Comparison of ENCODE assay signal across 10 mouse cellular contexts in genomic region chr1:171238463-171238862, GRCm38 (mm10). TPM values are rescaled to one million over a fixed set of nuclear protein-coding genes. Genes with fewer than 3 reads are reported as not detected.
DNase-seq lines count a peak whose midpoint lies in the region; ATAC-seq and TF ChIP-seq lines count a peak whose summit lies in the region.
"Had no signal": no experiment of that assay in that cellular context is flagged by ENCODE, and none has a peak within 500 bp of the region (broad histone marks: within the 10 kb centered on the region; RNA-seq: fewer than 3 reads in every experiment).

No protein-coding gene starts in this region.

- no peaks in the 10 kb centered on the region for H3K27me3 ChIP-seq in hindbrain, embryonic 11.5 days (ENCODE audit: control insufficient read depth, insufficient read depth, low read length)
- no peaks in the 10 kb centered on the region for H3K27me3 ChIP-seq in hindbrain, embryonic 13.5 days
- no peaks in the 10 kb centered on the region for H3K27me3 ChIP-seq in liver, adult 2 months (ENCODE audit: control insufficient read depth, insufficient read depth, low read length)
- H3K27me3 ChIP-seq: megakaryocyte, embryonic 14.5 days had no signal

- no peak for TF ChIP-seq POLR2A in liver, adult 2 months (IDR thresholded peaks at IDR 0.05; ENCODE audit: extremely low read depth, insufficient read depth, low read length)

- H3K4me2 ChIP-seq in hindbrain, embryonic 11.5 days (replicated peaks; ENCODE audit: low read depth, low read length) = no peak overlapping the region
- H3K4me2 ChIP-seq in hindbrain, embryonic 13.5 days = no peak overlapping the region

- H3K79me2 ChIP-seq in liver, adult 2 months (ENCODE audit: control insufficient read depth, insufficient read depth, low read length) = no peaks in the 10 kb centered on the region; the same call in 1 of the 2 replicates

- H3K4me1 ChIP-seq in hindbrain, embryonic 11.5 days (replicated peaks; ENCODE audit: control insufficient read depth, insufficient read depth, low read length) = no peaks in the 10 kb centered on the region; the same call in 1 of the 2 replicates
- H3K4me1 ChIP-seq in hindbrain, embryonic 13.5 days (replicated peaks) = no peaks in the 10 kb centered on the region
- H3K4me1 ChIP-seq in liver, adult 2 months (ENCODE audit: control insufficient read depth, insufficient read depth, low read length) = peaks cover 8% of the 10 kb centered on the region; the same call in 1 of the 2 replicates

- peak; percentile 94 for TF ChIP-seq CTCF in liver, adult 2 months (IDR thresholded peaks at IDR 0.05; ENCODE audit: low read depth, low read length)

- no peak overlapping the region for H3K4me3 ChIP-seq in hindbrain, embryonic 11.5 days (ENCODE audit: low read depth, low read length)
- H3K4me3 ChIP-seq in hindbrain, embryonic 13.5 days = no peak overlapping the region
- H3K4me3 ChIP-seq in liver, adult 2 months (ENCODE audit: insufficient read depth, low read depth, low read length) = no peak overlapping the region
- H3K4me3 ChIP-seq: erythroblast, embryonic 14.5 days; megakaryocyte, embryonic 14.5 days had no signal

- no peak overlapping the region for H3K27ac ChIP-seq in hindbrain, embryonic 11.5 days (ENCODE audit: low read depth, low read length)
- H3K27ac ChIP-seq in hindbrain, embryonic 13.5 days = no peak overlapping the region
- no peak overlapping the region for H3K27ac ChIP-seq in liver, adult 2 months (replicated peaks; ENCODE audit: insufficient read depth, low read depth, low read length)

- DNase-seq in hindbrain, embryonic 11.5 days (ENCODE audit: low spot score) = peak; percentile 72
- DNase-seq in CD4-positive, CD25-positive, alpha-beta regulatory T cell, adult 2 months (ENCODE audit: low read depth, low spot score) = peak; percentile 76
- DNase-seq in adrenal gland, adult 18-20 months (ENCODE audit: low spot score in 2 of 2) = peak; percentile 70 to 71
- DNase-seq in gastrocnemius, postnatal 10 days = peak; percentile 47
- DNase-seq in liver, adult 2 months (ENCODE audit: extremely low read depth, low read depth, low spot score) = peak; percentile 54
- DNase-seq in cerebellum, adult 11-12 months = no peak

- WGBS in hindbrain, embryonic 11.5 days = 75% methylated on average over 14 of the region's 14 CpGs
- WGBS in hindbrain, embryonic 13.5 days = 77% methylated on average over 14 of the region's 14 CpGs
- 56% methylated on average over 14 of the region's 14 CpGs for WGBS in liver, adult 2 months

- peaks cover 11% of the 10 kb centered on the region for H3K36me3 ChIP-seq in hindbrain, embryonic 11.5 days (ENCODE audit: control insufficient read depth, insufficient read depth, low read length)
- H3K36me3 ChIP-seq in hindbrain, embryonic 13.5 days = peaks cover 98% of the 10 kb centered on the region
- H3K36me3 ChIP-seq in liver, adult 2 months (ENCODE audit: control insufficient read depth, insufficient read depth, low read length) = peaks cover 50% of the 10 kb centered on the region

- no peaks in the 10 kb centered on the region for H3K9me3 ChIP-seq in hindbrain, embryonic 11.5 days (ENCODE audit: control insufficient read depth, low read length)
- H3K9me3 ChIP-seq in hindbrain, embryonic 13.5 days = no peaks in the 10 kb centered on the region
- H3K9me3 ChIP-seq: megakaryocyte, embryonic 14.5 days had no signal

- ATAC-seq in hindbrain, embryonic 11.5 days (ENCODE audit: low FRiP score) = 0 out of 2 replicates have a peak, but pooled peaks have one; percentile 40
- no peak for ATAC-seq in hindbrain, embryonic 13.5 days (ENCODE audit: low FRiP score)
- peak; percentile 57; the same call in 1 of the 2 replicates for ATAC-seq in neutrophil, adult 5-6 weeks (ENCODE audit: extremely low read depth, insufficient number of reproducible peaks, low FRiP score, poor library complexity, severe bottlenecking)

- H3K9ac ChIP-seq in hindbrain, embryonic 11.5 days (ENCODE audit: low read depth, low read length) = no peak overlapping the region
- H3K9ac ChIP-seq in hindbrain, embryonic 13.5 days = no peak overlapping the region
- no peak overlapping the region for H3K9ac ChIP-seq in liver, adult 2 months (ENCODE audit: low read depth, low read length)

RNA-seq across cellular contexts. Expression of gene Fcer1g, which starts 4.3 kb away (rescaled TPM):
- polyA plus RNA-seq in hindbrain, embryonic 11.5 days (2014; fragmentation: Nextera tagmentation; extraction: Ambion mirVana) = 22.1 and 26.1 TPM in 2 replicates
- 29.4 and 33.8 TPM in 2 replicates for polyA plus RNA-seq in hindbrain, embryonic 13.5 days (2015; fragmentation: Nextera tagmentation; extraction: Ambion mirVana)
- 10 to 100 TPM; 23.2 to 46.7 TPM for total RNA-seq in adrenal gland, adult 18-20 months (2021)
- 10 to 100 TPM; 10.4 to 13.3 TPM for total RNA-seq in gastrocnemius, postnatal 10 days (2021)
- total RNA-seq in liver, adult 2 months (2014; rRNA removed) = 6.4 and 12.4 TPM in 2 replicates
- polyA plus RNA-seq in liver, adult 2 months (2012; rRNA removed) = 21.3 and 50.7 TPM in 2 replicates
- total RNA-seq in neutrophil, adult 5-6 weeks (2017) = 410 and 425 TPM in 2 replicates

RNA-seq across cellular contexts. Expression of gene Adamts4, which starts 11.8 kb away (rescaled TPM):
- polyA plus RNA-seq in hindbrain, embryonic 11.5 days (2014; fragmentation: Nextera tagmentation; extraction: Ambion mirVana) = 4.6 and 5.4 TPM in 2 replicates
- polyA plus RNA-seq in hindbrain, embryonic 13.5 days (2015; fragmentation: Nextera tagmentation; extraction: Ambion mirVana) = 4.9 and 5.0 TPM in 2 replicates
- 1 to 10 TPM; 1.5 to 3.8 TPM for total RNA-seq in adrenal gland, adult 18-20 months (2021)
- 1 to 10 TPM; 3.9 to 8.0 TPM for total RNA-seq in gastrocnemius, postnatal 10 days (2021)
- 0.09 and 0.13 TPM in 2 replicates for total RNA-seq in liver, adult 2 months (2014; rRNA removed)
- 0.15 and 0.37 TPM in 2 replicates for polyA plus RNA-seq in liver, adult 2 months (2012; rRNA removed)
- total RNA-seq in neutrophil, adult 5-6 weeks (2017) = 0.12 TPM in 1 of 2 replicates, not detected in the other
- polyA plus RNA-seq: erythroblast, embryonic 14.5 days had no signal

RNA-seq across cellular contexts. Expression of gene Ndufs2, which starts 12.7 kb away (rescaled TPM):
- polyA plus RNA-seq in hindbrain, embryonic 11.5 days (2014; fragmentation: Nextera tagmentation; extraction: Ambion mirVana) = 259 and 263 TPM in 2 replicates
- polyA plus RNA-seq in hindbrain, embryonic 13.5 days (2015; fragmentation: Nextera tagmentation; extraction: Ambion mirVana) = 222 and 228 TPM in 2 replicates
- total RNA-seq in adrenal gland, adult 18-20 months (2021) = 1,000 to 10,000 TPM in 1 of 2 experiments, 100 to 1,000 TPM in 1; 683 to 1,034 TPM
- total RNA-seq in gastrocnemius, postnatal 10 days (2021) = 100 to 1,000 TPM; 468 to 578 TPM
- 272 and 275 TPM in 2 replicates for total RNA-seq in liver, adult 2 months (2014; rRNA removed)
- polyA plus RNA-seq in liver, adult 2 months (2012; rRNA removed) = 174 and 195 TPM in 2 replicates
- 150 and 174 TPM in 2 replicates for total RNA-seq in neutrophil, adult 5-6 weeks (2017)

RNA-seq across cellular contexts. Expression of gene Apoa2, which starts 13.6 kb away (rescaled TPM):
- polyA plus RNA-seq in hindbrain, embryonic 11.5 days (2014; fragmentation: Nextera tagmentation; extraction: Ambion mirVana) = 3.1 and 5.0 TPM in 2 replicates
- 4.4 and 6.0 TPM in 2 replicates for polyA plus RNA-seq in hindbrain, embryonic 13.5 days (2015; fragmentation: Nextera tagmentation; extraction: Ambion mirVana)
- 1 to 10 TPM; 4.2 to 4.6 TPM for total RNA-seq in adrenal gland, adult 18-20 months (2021)
- total RNA-seq in gastrocnemius, postnatal 10 days (2021) = 1 to 10 TPM in 1 of 2 experiments, not detected in 1; 4.2 TPM
- 15,245 and 18,176 TPM in 2 replicates for total RNA-seq in liver, adult 2 months (2014; rRNA removed)
- 28,168 and 29,095 TPM in 2 replicates for polyA plus RNA-seq in liver, adult 2 months (2012; rRNA removed)
- total RNA-seq in neutrophil, adult 5-6 weeks (2017) = not detected in 2 replicates

RNA-seq across cellular contexts. Expression of gene Tomm40l, which starts 16.1 kb away (rescaled TPM):
- polyA plus RNA-seq in hindbrain, embryonic 11.5 days (2014; fragmentation: Nextera tagmentation; extraction: Ambion mirVana) = 23.5 and 28.8 TPM in 2 replicates
- polyA plus RNA-seq in hindbrain, embryonic 13.5 days (2015; fragmentation: Nextera tagmentation; extraction: Ambion mirVana) = 35.4 and 42.4 TPM in 2 replicates
- total RNA-seq in adrenal gland, adult 18-20 months (2021) = 10 to 100 TPM; 47.7 to 67.0 TPM
- total RNA-seq in gastrocnemius, postnatal 10 days (2021) = 10 to 100 TPM; 42.2 to 44.7 TPM
- total RNA-seq in liver, adult 2 months (2014; rRNA removed) = 5.5 and 10.7 TPM in 2 replicates
- polyA plus RNA-seq in liver, adult 2 months (2012; rRNA removed) = 6.7 and 9.7 TPM in 2 replicates
- total RNA-seq in neutrophil, adult 5-6 weeks (2017) = 6.6 and 7.5 TPM in 2 replicates
